Mouse (Mus musculus): ENCODE measurements at regions not wholly inside any gene's neighbourhood (a gene's known extent, or its start where the extent isn't known, plus 50 kb on each side); places are given as distances from the start of the nearest gene placed in this dataset.
"Not testable (repeated sequence)": the region's sequence is repeated elsewhere in the genome, so short reads cannot be mapped to it uniquely, and the experiment has no call there.

- peaks cover 0 to 2% of the 10 kb centered on the region in 2 experiments; a peak in 3 of 4 replicates for H3K4me1 ChIP-seq (ENCODE audit: control insufficient read depth in 2 of 2, insufficient read depth in 2 of 2, low read length in 2 of 2, poor library complexity in 1 of 2)
- TF ChIP-seq CHD2 (IDR thresholded peaks at IDR 0.05; ENCODE audit: low read depth, low read length) (no peak), ZC3H11A (IDR thresholded peaks at IDR 0.05; ENCODE audit: borderline replicate concordance, low read depth, low read length) (no peak), ZNF384 (IDR thresholded peaks at IDR 0.05; ENCODE audit: low read depth, low read length) (no peak), MAFK (IDR thresholded peaks at IDR 0.05; ENCODE audit: insufficient read depth, low read depth, low read length) (no peak), HCFC1 (IDR thresholded peaks at IDR 0.05; ENCODE audit: borderline replicate concordance, insufficient read depth, low read length) (no peak)
- no peak for DNase-seq (ENCODE audit: low read depth, low spot score)
- H3K27ac ChIP-seq (ENCODE audit: insufficient read depth, low read depth, low read length, poor library complexity, severe bottlenecking): no peak overlapping the region
- no peak overlapping the region for H3K4me3 ChIP-seq (ENCODE audit: insufficient read depth in 1 of 2, low read depth in 1 of 2, low read length in 2 of 2, poor library complexity in 1 of 2, severe bottlenecking in 1 of 2)
- in situ Hi-C loops (cut with MboI; ENCODE audit: low sequenced_read_pairs in 2 of 2, unreplicated experiment in 2 of 2): no loop called here
- 0 out of 2 replicates have a peak, but pooled peaks cover 1% of the 10 kb centered on the region for H3K9me3 ChIP-seq (ENCODE audit: control insufficient read depth, insufficient read depth, low read depth, low read length)
- H3K9ac ChIP-seq (ENCODE audit: insufficient read depth, low read depth, low read length, poor library complexity, severe bottlenecking): no peak overlapping the region
- no peaks in the 10 kb centered on the region for H3K36me3 ChIP-seq (ENCODE audit: control insufficient read depth, insufficient read depth, low read length, poor library complexity, severe bottlenecking)
These were observed 67.9 kb upstream of the Prdm9 start for GRCm38 (mm10) chr17:15632090-15632489.

- in situ Hi-C loops (cut with MboI; ENCODE audit: low sequenced_read_pairs in 2 of 2, unreplicated experiment in 2 of 2); H3K9me3 ChIP-seq (ENCODE audit: control insufficient read depth, insufficient read depth, low read depth, low read length); H3K36me3 ChIP-seq (ENCODE audit: control insufficient read depth, insufficient read depth, low read length, poor library complexity, severe bottlenecking); H3K4me1 ChIP-seq (ENCODE audit: control insufficient read depth in 2 of 2, insufficient read depth in 2 of 2, low read length in 2 of 2, poor library complexity in 1 of 2); H3K9ac ChIP-seq (ENCODE audit: insufficient read depth, low read depth, low read length, poor library complexity, severe bottlenecking); DNase-seq (ENCODE audit: low read depth, low spot score); H3K4me3 ChIP-seq (ENCODE audit: insufficient read depth in 1 of 2, low read depth in 1 of 2, low read length in 2 of 2, poor library complexity in 1 of 2, severe bottlenecking in 1 of 2): not testable (repeated sequence)
- H3K27ac ChIP-seq (ENCODE audit: insufficient read depth, low read depth, low read length, poor library complexity, severe bottlenecking): peak overlapping the region; percentile 57; the same call in 1 of the 2 replicates
These were observed 65.5 kb upstream of the Chd1 start for GRCm38 (mm10) chr17:15639111-15639865.

- in situ Hi-C loops (cut with MboI; ENCODE audit: low sequenced_read_pairs in 2 of 2, unreplicated experiment in 2 of 2): no loop called here
- TF ChIP-seq ZNF384 (IDR thresholded peaks at IDR 0.05; ENCODE audit: low read depth, low read length): no peak
- TF ChIP-seq ZC3H11A (IDR thresholded peaks at IDR 0.05; ENCODE audit: borderline replicate concordance, low read depth, low read length): no peak
- TF ChIP-seq HCFC1 (IDR thresholded peaks at IDR 0.05; ENCODE audit: borderline replicate concordance, insufficient read depth, low read length): no peak
- no peak for TF ChIP-seq CHD2 (IDR thresholded peaks at IDR 0.05; ENCODE audit: low read depth, low read length)
- DNase-seq (ENCODE audit: low read depth, low spot score): no peak
These were observed 64.0 kb upstream of the Chd1 start for GRCm38 (mm10) chr17:15640776-15641175.

GRCm38 (mm10) chr17:15641764-15642163 lies 63.0 kb upstream of the Chd1 start:
- Histone ChIP-seq H3K36me3 (ENCODE audit: control insufficient read depth, insufficient read depth, low read length, poor library complexity, severe bottlenecking) (no peaks in the 10 kb centered on the region), H3K9ac (ENCODE audit: insufficient read depth, low read depth, low read length, poor library complexity, severe bottlenecking) (no peak overlapping the region), H3K9me3 (ENCODE audit: control insufficient read depth, insufficient read depth, low read depth, low read length) (no peaks in the 10 kb centered on the region), H3K4me1 (ENCODE audit: control insufficient read depth in 2 of 2, insufficient read depth in 2 of 2, low read length in 2 of 2, poor library complexity in 1 of 2) (no peaks in the 10 kb centered on the region), H3K4me3 (ENCODE audit: insufficient read depth in 1 of 2, low read depth in 1 of 2, low read length in 2 of 2, poor library complexity in 1 of 2, severe bottlenecking in 1 of 2) (no peak overlapping the region), H3K27ac (ENCODE audit: insufficient read depth, low read depth, low read length, poor library complexity, severe bottlenecking) (no peak overlapping the region)
- DNase-seq (ENCODE audit: low read depth, low spot score): no peak
- TF ChIP-seq CHD2 (IDR thresholded peaks at IDR 0.05; ENCODE audit: low read depth, low read length) (no peak), ZC3H11A (IDR thresholded peaks at IDR 0.05; ENCODE audit: borderline replicate concordance, low read depth, low read length) (no peak), ZNF384 (IDR thresholded peaks at IDR 0.05; ENCODE audit: low read depth, low read length) (no peak), MAFK (IDR thresholded peaks at IDR 0.05; ENCODE audit: insufficient read depth, low read depth, low read length) (no peak), HCFC1 (IDR thresholded peaks at IDR 0.05; ENCODE audit: borderline replicate concordance, insufficient read depth, low read length) (no peak)
- in situ Hi-C loops (cut with MboI; ENCODE audit: low sequenced_read_pairs in 2 of 2, unreplicated experiment in 2 of 2): no loop called here

More at GRCm38 (mm10) chr17:15640776-15641175, 64.0 kb upstream of the Chd1 start:
- H3K9ac ChIP-seq (ENCODE audit: insufficient read depth, low read depth, low read length, poor library complexity, severe bottlenecking): no peak overlapping the region
- H3K9me3 ChIP-seq (ENCODE audit: control insufficient read depth, insufficient read depth, low read depth, low read length): no peaks in the 10 kb centered on the region
- no peaks in the 10 kb centered on the region; a peak in 1 of 4 replicates for H3K4me1 ChIP-seq (ENCODE audit: control insufficient read depth in 2 of 2, insufficient read depth in 2 of 2, low read length in 2 of 2, poor library complexity in 1 of 2)
- no peak overlapping the region for H3K27ac ChIP-seq (ENCODE audit: insufficient read depth, low read depth, low read length, poor library complexity, severe bottlenecking)
- H3K4me3 ChIP-seq (ENCODE audit: insufficient read depth in 1 of 2, low read depth in 1 of 2, low read length in 2 of 2, poor library complexity in 1 of 2, severe bottlenecking in 1 of 2): no peak overlapping the region
- no peaks in the 10 kb centered on the region for H3K36me3 ChIP-seq (ENCODE audit: control insufficient read depth, insufficient read depth, low read length, poor library complexity, severe bottlenecking)

GRCm38 (mm10) chr17:15646768-15647167 lies 58.0 kb upstream of the Chd1 start:
- Histone ChIP-seq H3K4me1 (ENCODE audit: control insufficient read depth in 2 of 2, insufficient read depth in 2 of 2, low read length in 2 of 2, poor library complexity in 1 of 2) (no peaks in the 10 kb centered on the region), H3K4me3 (ENCODE audit: insufficient read depth in 1 of 2, low read depth in 1 of 2, low read length in 2 of 2, poor library complexity in 1 of 2, severe bottlenecking in 1 of 2) (no peak overlapping the region), H3K36me3 (ENCODE audit: control insufficient read depth, insufficient read depth, low read length, poor library complexity, severe bottlenecking) (no peaks in the 10 kb centered on the region), H3K9ac (ENCODE audit: insufficient read depth, low read depth, low read length, poor library complexity, severe bottlenecking) (no peak overlapping the region), H3K9me3 (ENCODE audit: control insufficient read depth, insufficient read depth, low read depth, low read length) (no peaks in the 10 kb centered on the region), H3K27ac (ENCODE audit: insufficient read depth, low read depth, low read length, poor library complexity, severe bottlenecking) (no peak overlapping the region)
- no peak for TF ChIP-seq MAFK (IDR thresholded peaks at IDR 0.05; ENCODE audit: insufficient read depth, low read depth, low read length)
- no peak for TF ChIP-seq ZC3H11A (IDR thresholded peaks at IDR 0.05; ENCODE audit: borderline replicate concordance, low read depth, low read length)
- no peak for TF ChIP-seq HCFC1 (IDR thresholded peaks at IDR 0.05; ENCODE audit: borderline replicate concordance, insufficient read depth, low read length)
- TF ChIP-seq ZNF384 (IDR thresholded peaks at IDR 0.05; ENCODE audit: low read depth, low read length): no peak
- TF ChIP-seq CHD2 (IDR thresholded peaks at IDR 0.05; ENCODE audit: low read depth, low read length): no peak
- DNase-seq (ENCODE audit: low read depth, low spot score): no peak
- in situ Hi-C loops (cut with MboI; ENCODE audit: low sequenced_read_pairs in 2 of 2, unreplicated experiment in 2 of 2): no loop called here
